Mouse (Mus musculus) lung, adult 2 months (tissue): ENCODE measurements around the gene Srxn1.

Experiments
- CTCF ChIP-seq: fragments of 200-500 bp; IDR thresholded peaks from 2 replicates; pipeline ENCODE4 v1.5.1; 2011; ENCODE audit warnings: mild to moderate bottlenecking, low read length, control low read depth; ENCODE audit not compliant: insufficient read depth
- POLR2A ChIP-seq: fragments of 200-500 bp; IDR thresholded peaks from 2 replicates; pipeline ENCODE4 v1.6.1; 2011; ENCODE audit warnings: low read depth, mild to moderate bottlenecking, control low read depth, low read length, borderline replicate concordance; ENCODE audit errors: extremely low read depth

DNA sequence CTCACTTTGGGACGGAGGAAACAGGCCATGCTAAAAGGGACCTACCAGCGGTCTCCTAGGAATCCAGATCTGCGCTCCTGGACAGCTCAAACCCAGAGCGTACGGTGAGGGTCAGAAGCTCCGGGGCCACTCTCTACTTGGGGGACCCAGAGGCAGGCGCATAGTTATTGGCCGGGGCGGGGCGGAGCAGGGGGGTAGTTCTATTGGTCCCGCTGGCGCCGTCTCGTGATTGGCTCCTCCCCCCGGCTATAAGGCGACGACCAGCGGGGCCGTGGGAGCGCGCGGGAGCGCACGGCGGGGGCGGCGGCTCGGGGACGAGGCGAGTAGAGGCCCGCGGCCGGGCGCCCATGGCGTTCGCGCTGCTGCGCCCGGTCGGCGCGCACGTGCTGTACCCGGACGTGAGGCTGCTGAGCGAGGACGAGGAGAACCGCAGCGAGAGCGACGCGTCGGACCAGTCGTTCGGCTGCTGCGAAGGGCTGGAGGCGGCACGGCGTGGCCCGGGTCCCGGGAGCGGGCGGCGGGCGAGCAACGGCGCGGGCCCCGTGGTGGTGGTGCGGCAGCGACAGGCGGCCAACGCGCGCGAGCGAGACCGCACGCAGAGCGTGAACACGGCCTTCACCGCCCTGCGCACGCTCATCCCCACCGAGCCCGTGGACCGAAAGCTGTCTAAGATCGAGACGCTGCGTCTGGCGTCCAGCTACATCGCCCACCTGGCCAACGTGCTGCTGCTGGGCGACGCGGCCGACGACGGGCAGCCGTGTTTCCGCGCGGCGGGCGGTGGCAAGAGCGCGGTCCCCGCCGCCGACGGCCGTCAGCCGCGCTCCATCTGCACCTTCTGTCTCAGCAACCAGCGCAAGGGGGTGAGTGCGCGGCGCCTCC, 38.2 kb downstream of the Srxn1 start, which contains the start of gene Tcf15:
- TF ChIP-seq CTCF = no peak
- no peak for TF ChIP-seq POLR2A
